Mouse (Mus musculus) layer of hippocampus, postnatal 36 days (tissue): Measurements from ENCODE around the gene Idua. TPM values are rescaled to one million over a fixed set of nuclear protein-coding genes. Genes with fewer than 3 reads are reported as not detected.
"Not testable (repeated sequence)": the region's sequence is repeated elsewhere in the genome, so short reads cannot be mapped to it uniquely, and the experiment has no call there.

Source experiments
- DNase-seq, 2 experiments: peaks; one replicate each; pipeline ENCODE4 v3.0.0; 2022
- total RNA-seq, 2 experiments: library from RNA; stranded (reverse); gene quantifications; 2 replicates each; pipeline ENCODE4 v1.2.3; 2021

Idua gene
- 10 to 100 TPM; 13.9 to 16.0 TPM for total RNA-seq

DNA sequence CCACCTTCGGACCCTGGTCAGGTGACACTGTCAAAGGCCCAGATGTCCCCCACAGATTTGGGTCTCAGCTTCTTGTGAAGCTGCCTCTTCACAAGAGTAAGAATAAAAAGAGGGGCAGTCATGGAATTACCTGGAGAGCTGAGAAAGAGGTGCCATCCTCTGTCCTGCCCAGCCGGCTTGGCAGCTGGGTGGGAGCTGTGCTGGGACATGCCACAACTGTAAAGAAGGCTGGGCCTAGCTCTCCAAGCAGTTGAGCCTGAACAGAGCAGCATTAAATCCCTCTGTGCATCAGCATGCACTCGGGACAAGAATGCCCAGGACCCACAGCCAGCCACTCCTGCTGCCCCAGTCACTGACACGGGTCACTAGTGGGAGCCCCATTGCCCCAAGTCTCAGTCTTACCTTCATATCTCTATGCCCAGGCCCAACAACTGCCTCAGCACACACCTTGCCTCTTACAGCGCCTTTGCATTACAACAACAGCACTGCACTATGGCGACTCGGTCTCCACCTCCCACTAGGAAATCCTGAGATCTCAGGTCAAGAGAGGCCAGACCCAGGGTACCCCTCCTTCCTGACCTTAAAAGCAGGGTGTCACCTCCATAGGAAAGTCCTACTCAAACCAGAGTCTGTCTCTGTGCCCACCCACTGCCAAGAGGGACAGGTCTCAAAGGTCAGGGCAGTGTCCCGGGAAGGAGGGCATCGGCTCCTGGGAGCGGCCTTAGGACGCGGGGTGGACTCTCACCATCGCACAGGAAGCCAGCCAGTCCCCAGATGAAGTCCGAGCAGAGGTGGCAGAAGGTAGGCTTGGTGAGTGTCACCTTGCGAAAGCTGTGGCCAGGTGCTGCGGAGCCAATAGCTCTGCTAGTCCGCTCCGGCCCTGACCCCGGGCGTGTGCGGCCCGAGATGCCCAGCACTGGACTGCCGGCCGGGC is at the start of gene Idua:
Gene Idua, plus strand, starts transcription at position 634 of the 934 bp plus-strand sequence.
- no peak for DNase-seq

DNA sequence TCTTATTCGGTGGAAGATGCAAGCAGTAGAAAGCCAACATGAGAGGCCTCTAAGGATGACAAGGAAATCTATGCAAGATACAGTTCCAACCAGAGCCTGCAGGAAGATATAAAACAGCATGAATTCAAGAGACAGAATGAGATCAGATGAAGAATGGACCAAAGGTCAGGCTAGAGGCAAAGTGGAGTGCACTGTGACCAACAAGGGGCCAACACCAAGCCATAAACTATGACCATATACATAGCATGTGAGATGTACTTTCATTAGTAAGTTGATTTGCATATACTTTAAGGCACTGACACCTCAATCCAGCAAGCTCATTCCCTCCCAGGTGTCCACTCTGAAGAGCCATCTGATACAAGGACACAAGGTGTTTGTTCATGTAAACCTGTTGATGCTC is 49.7 kb upstream of the Idua start:
- DNase-seq = no peak

DNA sequence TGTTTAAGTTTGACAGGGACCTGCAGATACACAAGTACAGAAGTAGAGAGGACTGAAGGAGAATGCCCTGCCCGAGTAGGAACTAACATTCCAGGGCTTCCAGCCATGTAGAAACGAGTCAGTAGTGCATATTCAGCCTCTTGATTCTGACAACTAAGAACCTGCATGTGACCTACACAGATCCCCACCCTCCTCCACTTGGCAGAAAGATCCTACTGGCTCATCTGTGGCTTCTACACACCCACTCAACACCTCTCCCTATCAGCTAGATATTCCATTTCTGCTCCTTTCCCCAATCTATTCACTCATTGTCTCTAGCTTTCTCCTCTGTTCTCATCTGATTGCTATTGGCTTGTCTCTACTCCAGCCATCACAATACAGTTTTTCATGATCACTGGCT is 38.3 kb upstream of the Idua start:
- DNase-seq = peak in 1 of 2 experiments; percentile 30

DNA sequence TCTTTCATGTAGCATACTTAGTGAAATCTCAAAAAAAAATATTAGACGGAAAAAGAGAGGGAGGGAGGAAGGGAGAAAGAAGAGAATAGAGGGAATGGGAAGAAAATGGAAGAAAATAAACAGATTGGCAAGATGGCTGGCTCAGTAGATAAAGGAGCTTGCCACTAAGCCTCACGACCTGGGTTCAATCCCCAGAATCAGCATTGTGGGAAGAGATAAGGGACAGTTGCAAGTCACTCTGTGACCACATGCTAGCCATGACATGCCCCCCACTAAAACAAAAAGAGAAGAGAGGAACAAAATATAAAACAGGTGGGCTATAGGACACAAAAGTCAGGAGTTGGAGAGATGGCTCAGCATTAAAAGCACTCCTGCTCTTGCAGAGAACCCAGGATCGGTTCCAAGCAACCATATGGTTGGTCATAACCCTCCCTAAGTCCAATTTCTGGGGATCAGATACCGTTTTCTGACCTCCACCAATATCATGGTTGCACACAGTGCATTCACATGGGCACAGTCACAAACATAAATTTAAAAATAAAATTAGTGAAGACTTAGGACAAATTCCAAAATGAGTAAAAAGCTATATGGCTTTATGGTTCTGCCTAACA is 34.0 kb upstream of the Idua start:
- no peak for DNase-seq

DNA sequence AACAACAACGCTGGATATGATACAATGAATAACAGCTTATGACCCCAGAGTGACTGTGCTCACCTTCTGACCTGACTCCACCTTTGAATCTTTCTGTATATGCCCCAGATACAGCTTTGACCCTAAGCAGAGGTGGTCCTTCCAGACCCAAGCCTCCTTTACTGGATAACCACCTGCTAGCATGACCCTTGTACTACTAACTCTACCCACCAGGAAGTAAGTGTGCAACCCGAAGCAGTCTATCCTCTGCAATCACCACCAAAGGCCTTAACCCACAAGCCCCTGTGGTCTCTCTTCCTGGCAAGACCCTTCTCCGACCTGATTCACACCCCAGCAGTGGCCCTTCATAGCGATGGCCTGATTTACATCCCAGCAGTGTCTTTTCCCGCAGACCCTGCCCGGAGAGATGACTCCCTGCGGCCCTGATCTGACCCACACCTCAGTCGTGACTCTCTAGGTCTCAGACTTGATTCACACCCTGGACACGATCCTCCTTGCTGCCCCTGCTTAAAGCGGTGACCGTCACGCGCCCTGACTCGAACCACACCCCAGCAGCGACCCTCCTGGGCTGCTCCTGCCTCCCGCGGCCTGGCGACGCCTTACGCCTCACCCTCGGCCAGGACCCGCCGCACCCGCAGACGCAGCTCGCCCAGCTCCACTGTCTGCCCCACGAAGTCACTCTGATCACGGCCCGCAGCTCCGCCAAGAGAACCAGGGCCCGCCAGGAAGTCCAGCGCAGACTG is 31.1 kb upstream of the Idua start:
- DNase-seq = no peak

DNA sequence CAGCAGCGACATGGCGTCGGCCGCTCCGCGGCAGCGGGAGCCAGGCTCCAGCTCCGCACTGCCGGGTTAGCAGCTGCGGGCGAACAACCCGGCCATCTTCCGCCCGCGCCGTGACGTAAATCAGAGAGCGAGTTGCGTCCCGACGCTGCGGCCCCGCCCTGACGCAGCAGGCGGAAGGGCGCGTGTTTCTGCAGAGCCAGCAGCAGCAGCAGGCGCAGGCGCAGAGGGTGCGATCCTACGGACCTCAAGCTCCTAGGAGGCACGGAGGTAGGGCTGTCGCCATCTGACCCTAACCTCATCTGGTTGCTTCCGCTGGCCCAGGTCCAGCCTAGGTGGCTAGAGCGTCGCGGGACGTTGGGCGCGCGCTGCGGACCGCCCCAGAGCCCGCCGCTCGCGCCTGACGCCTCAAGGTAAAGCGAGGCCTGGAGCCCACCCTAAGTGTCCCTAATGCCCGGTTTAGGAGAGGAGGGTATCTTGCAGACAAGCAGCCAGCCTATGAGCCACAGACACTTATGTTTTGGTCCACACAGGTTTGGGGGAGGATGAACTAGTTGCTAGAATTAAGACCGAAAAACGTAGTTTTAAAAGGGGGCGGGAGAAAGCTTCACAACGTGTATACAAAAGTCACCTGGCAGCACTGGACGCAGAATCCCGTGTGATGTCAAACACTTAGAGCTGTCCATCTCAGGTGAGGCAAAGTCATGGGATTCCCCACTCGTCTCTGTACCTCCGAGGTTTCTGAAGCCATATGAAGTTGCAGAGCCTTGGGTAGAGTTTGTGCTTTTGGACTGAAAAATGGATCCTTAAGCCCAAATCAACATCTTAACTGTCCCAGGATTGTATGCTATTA is 30.3 kb upstream of the Idua start, which contains the start of the genes Gak and Tmem175:
Gene Gak, minus strand, starts transcription at position 122 of the 850 bp plus-strand sequence.
Gene Tmem175, plus strand, starts transcription at position 137 of the 850 bp plus-strand sequence.
- DNase-seq = peak; percentile 91 to 93

DNA sequence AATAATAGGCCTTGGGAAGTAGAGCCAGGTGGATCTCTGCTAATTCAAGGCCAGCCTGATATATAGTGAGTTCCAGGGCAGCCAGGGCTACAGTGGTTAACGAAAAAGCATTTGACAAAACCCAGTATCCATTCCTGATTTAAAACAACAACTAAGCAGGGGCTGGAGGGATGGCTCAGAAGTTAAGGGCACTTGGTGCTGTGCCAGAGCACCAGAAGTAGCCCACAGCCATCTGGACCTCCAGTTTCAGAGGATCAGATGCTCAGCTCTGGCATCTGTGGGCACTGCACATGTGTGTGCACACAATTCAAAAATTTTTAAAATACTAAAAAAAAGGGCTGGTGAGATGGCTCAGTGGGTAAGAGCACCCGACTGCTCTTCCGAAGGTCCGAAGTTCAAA is 26.5 kb upstream of the Idua start:
- no peak for DNase-seq

DNA sequence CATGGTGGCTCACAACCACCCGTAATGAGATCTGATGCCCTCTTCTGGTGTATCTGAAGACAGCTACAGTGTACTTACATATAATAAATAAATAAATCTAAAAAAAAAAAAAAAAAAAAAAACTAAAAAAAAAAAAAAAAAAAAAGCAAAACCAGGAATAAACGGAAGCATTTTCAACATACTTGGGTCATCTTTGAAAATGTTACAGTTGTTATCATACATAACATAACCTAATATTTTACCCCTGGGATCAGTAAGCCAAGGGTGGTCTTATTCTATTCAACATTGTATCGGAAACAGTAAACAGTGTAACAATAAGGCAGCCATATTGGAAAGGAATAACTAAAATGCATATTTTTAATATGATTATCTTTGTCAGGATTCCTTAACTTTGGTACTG is 26.0 kb upstream of the Idua start:
- not testable (repeated sequence) for DNase-seq

DNA sequence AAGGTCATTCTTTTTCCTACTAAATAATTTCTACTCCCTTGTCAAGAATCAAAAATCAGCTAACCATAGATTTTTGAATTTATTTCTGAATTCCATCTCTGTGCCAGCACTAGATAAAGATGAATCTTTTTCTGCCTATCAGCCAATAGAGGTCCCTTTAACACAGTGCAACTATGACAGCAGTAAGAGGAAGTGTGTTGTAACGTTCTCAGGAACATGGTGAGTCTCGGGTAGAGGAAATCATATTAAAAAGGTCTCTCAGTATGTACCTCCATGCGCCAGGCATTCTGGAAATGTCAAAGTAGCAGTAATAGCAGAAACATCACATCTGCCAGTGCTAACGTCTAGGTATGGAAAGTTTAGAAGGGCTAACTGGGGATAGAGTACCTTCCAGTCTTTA is 24.0 kb upstream of the Idua start:
- no peak for DNase-seq

DNA sequence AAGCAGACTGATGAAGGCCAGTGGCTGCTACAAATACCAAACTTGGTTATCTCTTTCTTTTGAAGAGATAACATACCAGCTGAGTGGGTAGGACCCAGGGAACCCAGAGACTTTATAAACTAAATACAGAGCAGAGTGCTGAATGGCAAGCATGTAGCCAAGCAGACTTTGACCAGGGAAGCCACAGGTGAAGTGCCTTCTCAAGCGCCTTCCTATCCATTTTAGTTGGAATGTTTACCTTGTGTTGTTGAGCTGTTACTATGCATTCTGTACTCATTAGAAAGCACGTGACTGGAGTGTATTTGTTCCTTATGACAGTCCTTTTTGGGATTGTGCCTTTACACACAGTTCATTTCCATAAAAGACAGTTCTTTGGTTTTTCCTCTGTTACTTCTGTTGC is 16.5 kb upstream of the Idua start:
- DNase-seq = no peak

DNA sequence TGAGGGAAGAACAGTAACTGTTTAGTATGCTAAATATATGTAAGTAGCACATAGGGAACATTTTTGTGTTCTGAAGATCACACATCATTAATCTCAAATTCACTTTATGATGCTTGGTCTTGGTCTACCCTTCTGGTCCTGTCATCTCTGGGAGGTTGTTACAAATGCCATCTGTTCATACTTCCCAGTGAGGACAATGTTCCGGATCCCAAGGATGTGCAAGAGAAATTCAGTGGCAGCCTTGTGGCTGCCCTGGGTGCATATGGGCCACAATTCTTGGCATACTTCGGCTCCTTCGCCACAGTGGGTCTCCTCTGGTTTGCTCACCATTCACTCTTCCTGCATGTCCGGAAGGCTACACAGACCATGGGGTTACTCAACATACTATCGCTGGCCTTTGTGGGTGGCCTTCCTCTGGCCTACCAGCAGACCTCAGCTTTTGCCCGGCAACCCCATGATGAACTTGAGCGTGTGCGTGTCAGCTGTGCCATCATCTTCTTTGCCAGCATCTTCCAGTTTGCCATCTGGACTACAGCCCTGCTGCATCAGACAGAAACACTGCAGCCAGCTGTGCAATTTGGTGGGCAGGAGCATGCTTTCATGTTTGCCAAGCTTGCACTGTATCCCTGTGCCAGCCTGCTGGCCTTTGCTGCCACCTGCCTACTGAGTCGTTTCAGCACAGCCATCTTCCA is 14.3 kb upstream of the Idua start:
- DNase-seq = no peak

DNA sequence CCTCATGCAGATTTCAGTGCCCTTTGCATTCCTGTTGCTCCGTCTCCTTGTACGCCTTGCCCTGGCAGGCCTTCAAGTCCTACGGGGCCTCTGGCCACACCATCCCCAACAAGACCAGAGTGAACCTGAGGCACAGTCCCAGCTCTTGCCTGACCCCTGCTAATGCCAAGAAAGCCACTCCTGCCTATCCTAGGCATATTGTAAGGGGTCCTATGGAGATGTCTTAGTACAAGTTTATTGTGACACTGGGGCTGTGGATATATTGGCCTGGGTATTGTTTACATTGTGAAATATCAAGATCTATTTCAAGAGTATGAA is 13.8 kb upstream of the Idua start:
- DNase-seq = no peak

DNA sequence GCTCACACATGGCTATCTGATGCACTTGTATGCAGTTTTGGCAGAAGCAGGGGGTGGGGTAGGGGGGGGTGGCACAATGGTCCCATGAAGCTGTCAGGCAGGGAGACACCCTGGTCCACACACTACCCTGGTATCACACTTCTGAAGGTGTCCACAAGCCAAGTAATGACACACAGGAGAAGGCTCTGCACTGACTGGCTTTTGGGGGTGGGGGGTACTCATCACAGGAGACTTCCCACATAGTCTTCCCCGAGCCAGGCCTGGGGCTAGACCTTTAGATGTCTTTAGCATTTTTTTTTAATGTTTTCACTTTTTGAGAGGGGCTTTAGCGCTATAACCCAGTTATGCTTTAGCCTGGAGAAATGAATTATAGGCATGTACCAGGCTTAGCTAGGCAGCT is 12.8 kb upstream of the Idua start:
- DNase-seq = no peak

DNA sequence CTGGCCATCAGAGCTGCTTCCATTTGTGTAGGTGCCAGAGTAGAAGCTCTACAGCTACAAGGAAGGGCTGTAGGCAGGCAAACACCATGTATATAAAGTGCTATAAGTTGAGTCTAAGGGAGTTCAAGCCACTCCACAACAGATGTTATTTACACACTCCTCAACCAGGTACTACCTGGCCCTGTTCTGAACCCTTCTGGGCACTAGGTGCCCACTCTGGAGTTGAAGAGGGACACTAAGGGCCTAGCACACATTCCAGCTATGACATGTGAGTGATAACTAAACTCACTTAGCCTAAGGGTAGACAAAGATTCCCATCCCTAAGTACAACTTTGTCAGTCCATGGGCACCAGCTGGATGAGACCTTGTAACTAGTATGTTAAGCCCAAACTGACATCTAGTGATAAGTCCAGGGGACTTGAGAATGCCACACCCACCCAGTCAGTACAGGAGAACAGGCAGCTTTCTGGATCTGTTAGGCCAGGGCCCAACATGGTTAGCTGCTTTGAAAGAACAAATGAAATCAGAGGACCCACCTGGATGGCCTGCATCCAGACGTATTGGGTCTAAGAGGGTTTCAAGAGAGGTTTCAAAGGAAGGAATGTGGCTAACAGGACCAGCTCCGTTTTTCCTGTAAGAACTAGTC is 12.2 kb upstream of the Idua start:
- DNase-seq = no peak

DNA sequence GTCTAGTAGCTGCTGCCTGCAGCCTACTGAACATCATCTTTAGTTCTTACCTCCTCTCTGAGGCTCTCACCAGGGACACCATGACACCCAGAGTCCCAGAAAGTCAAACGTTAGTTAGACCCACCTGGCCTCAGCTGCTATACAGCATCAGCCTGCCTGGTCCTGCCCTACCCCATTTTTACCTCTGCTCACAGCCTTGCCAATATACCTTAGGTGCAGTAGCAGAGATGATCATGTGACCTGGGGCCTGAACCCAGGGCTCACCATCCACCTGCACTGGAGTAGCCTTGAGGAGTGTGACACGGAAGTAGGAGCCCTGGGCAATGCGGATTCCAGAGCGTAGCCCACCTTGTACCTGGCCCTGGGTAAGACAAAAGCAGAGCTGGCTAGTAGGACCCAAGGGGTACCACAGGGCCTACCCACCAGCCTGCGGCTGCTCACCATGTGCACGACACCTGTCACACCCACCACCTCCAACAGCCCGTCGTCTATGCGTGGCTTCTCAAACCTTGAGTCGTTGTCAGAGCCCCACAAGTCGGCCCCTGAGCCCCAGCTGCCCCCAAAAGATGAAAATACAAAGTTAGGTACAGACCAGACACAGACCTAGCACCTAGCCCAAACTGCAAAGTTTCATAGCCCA is 11.1 kb upstream of the Idua start:
- DNase-seq = no peak

DNA sequence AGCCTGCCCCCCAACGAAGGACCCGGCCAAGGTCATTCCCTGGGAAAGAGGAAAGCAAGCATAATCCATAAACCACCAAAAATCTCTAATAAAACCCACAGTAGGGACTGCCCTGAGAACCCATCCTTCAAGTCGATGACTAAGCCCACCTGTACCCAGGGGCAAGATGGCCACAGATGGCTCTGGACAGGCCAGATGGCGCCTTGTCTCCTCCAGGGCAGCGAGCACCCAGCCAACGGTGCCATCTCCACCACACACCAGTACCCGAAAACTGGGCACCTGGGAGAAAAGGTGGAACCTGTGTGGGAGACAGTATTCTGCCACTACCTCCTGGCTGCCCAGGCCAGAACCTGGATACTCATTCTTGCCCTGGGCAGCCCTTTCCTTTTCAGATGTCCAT is 9.8 kb upstream of the Idua start:
- DNase-seq = no peak

DNA sequence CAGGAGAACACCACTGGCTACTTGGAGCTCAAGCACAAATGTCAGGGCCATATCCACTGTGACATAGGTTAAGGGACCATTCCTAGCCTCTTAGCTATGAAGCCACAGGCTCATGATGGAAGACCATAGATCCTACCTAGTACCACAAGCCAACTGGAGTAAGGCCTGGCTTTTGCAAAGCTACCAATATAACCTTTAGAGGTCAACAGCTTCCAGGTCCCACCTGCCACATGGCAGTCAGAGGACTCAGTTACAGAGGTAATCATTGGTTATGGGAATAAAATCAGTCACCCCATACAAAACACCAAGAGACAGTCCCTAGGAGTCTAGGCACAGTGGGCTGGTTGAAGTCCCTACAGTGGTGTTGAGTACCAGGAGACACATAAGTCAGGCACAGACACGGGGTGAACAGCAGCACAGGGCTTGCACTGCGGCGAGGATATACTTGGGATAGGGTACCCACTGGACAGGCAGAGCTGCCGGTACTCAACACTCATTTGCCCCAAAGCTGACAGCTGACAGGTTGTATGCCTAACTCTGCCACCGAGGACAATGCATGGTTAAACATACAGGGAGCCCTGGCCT is 8.9 kb upstream of the Idua start:
- DNase-seq = no peak

DNA sequence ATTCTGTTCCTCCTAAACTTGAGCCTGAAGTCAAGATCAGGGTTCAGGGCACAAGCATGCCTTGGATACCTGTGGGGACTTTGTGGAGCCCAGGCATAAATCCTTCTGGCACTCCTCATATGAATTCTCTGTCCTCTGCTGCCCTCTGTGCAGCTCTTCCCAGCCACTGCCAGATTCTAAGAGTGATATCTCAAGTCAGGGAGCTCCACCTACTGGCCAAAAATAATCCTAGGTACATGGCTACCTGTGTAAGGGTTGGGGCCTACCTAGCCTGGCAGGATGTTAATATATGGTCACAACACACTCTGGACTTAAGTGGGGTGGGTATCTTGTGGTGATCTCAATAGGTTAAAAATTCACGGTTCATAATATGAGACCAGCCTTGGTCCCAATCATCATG is 8.3 kb upstream of the Idua start:
- DNase-seq = no peak

DNA sequence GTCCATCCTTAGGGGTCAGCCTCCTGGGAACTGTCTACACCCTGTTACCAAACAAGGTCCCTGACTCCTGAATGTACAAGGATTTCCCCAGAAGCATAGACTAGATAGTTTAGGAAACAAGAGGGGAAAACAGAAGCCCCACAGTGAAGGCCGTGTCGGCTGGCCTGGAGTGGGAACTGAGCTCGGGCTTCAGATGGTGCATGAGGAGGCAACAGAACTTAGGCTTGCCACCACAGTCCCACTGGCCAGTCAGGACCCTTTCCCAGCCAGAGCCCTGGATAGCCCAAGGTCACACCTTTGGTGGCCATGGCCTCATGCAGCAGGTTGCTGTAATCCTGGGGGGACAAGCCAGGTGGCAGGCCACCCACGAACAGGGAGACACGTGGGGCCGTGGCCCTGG is 6.8 kb upstream of the Idua start:
- DNase-seq = peak in 1 of 2 experiments; percentile 2

DNA sequence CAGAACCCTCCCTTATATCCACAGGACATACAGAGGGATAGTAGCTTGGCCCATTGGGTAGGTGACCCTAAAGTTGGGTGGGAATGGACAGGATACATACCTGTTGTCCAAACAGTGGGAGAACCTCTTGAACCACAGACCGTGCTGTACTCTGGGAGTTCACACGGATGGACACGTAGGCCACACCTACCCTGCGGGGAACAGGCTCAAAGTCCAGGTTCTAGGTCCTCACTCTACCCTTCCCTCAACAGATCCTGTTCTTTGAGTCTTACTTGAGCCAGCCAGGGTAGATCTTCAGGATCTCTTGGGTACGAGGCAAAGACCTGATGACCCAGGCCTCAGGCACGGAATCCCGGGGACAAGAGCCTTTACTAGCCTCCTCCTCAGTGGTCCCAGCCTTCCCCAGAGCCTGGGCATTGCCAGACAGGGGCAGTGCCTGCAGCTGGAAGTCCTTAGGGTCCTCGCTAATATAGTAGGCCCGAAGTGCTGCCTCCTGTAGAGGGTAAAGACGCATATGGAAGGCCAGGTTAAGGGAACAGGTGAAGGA is 5.6 kb upstream of the Idua start:
- no peak for DNase-seq
